Mouse (Mus musculus) lung, adult 10 weeks (tissue): Measurements from ENCODE around the gene Vmn1r46. TPM values are rescaled to one million over a fixed set of nuclear protein-coding genes. Genes with fewer than 3 reads are reported as not detected.

Source experiments
- polyA plus RNA-seq: library from polyadenylated mRNA; stranded (reverse); fragments of 350-450 nt; fragmentation: Illumina TruSeq; extraction: RNeasy Lipid Tissue Mini Kit (QIAGEN cat#74804); gene quantifications from one replicate; pipeline ENCODE4 v1.2.3, GENCODE M21; 2014; ENCODE audit warnings: low read depth, low replicate concordance; ENCODE audit not compliant: insufficient read depth

Vmn1r46 gene
- not detected for polyA plus RNA-seq

DNA sequence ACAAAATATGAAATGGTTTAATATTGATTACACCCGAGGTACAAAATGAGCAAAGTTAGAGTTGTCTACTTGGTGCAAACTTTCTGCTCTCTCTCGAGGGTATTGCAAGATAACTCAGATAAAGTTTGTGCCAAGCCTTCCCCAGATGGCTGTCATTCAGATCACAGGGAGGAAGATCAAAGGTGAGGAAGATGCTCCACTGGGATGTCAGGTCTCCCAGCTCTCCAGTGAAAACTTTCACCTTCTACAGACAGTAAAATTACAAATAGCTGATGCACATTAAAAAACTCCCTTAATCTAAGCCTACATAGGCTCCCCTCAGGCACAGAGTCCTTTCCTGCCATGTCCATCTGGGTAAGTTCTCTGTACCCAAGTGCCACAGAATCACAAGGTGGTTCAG, at the start of gene Vmn1r46:
Vmn1r46 (plus strand) TSS at position 301 of the 400 bp plus-strand sequence.

DNA sequence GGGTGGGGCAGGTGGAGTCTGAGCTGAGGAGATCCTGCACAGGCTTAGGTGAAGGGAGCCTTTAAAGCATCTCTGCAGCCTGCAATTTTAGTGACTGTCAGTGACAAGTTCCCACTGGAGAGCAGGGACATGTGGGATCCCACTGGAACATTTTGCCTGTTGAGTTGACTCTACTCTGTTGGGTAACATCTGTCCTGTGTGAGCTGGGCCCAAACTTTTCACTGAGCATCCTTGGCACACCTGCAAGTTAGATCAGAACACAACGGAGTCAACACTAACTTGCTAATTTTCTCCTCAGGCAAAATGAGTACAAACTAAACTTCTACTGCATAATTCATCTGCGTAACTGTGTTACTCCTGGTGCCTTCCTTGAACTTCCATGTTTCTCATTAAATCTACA, 28.6 kb upstream of the Vmn1r46 start, which contains the start of gene Vmn1r45:
Vmn1r45 (minus strand) TSS at position 101 of the 400 bp plus-strand sequence.

DNA sequence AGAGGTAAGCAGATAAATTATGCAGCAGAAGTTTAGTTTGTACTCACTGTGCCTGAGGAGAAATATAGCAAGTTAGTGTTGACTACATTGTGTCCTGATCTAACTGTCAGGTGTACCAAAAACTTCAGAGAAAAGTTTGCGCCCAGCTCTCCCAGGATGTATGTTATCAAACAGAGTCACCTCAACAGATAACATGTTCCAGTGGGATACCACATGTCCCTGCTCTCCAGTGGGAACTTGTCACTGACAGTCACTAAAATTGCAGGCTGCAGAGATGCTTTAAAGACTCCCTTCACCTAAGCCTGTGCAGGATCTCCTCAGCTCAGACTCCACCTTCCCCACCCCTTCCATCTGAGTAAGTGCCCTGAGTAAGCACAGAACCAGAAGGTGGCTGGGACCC, 46.7 kb downstream of the Vmn1r46 start, which contains the start of gene Vmn1r47:
Vmn1r47 (plus strand) TSS at position 301 of the 400 bp plus-strand sequence.

Other genes with a start within 250 kb of the Vmn1r46 start
- not detected for gene Vmn1r41, start 228.5 kb upstream of the Vmn1r46 start, polyA plus RNA-seq
- gene Vmn1r42, start 92.9 kb upstream of the Vmn1r46 start, polyA plus RNA-seq: not detected
- gene Vmn1r43, start 92.9 kb upstream of the Vmn1r46 start, polyA plus RNA-seq: not detected
- not detected for gene Vmn1r44, start 85.7 kb upstream of the Vmn1r46 start, polyA plus RNA-seq
- not detected for gene Vmn1r45, start 28.7 kb upstream of the Vmn1r46 start, polyA plus RNA-seq
- gene Vmn1r47, start 46.8 kb downstream of the Vmn1r46 start, polyA plus RNA-seq: not detected
- gene Vmn1r48, start 67.5 kb downstream of the Vmn1r46 start, polyA plus RNA-seq: not detected
- gene Vmn1r49, start 109.2 kb downstream of the Vmn1r46 start, polyA plus RNA-seq: not detected
- not detected for gene Vmn1r50, start 132.1 kb downstream of the Vmn1r46 start, polyA plus RNA-seq
- not detected for gene Vmn1r51, start 153.3 kb downstream of the Vmn1r46 start, polyA plus RNA-seq
- gene Vmn1r52, start 205.5 kb downstream of the Vmn1r46 start, polyA plus RNA-seq: not detected
- gene V1ra8, start 233.5 kb downstream of the Vmn1r46 start, polyA plus RNA-seq: not detected